Mouse (Mus musculus) CD8-positive naive resting alpha-beta T cell, adult 2 months (primary cell): ENCODE results near the gene Zkscan7.

Experiments used
- DNase-seq, 2 experiments: peaks; one replicate each; pipeline ENCODE4 v3.0.0; 2022; ENCODE audit warnings: low read depth in 2 of 2, low spot score in 2 of 2

Zkscan7 gene

DNA sequence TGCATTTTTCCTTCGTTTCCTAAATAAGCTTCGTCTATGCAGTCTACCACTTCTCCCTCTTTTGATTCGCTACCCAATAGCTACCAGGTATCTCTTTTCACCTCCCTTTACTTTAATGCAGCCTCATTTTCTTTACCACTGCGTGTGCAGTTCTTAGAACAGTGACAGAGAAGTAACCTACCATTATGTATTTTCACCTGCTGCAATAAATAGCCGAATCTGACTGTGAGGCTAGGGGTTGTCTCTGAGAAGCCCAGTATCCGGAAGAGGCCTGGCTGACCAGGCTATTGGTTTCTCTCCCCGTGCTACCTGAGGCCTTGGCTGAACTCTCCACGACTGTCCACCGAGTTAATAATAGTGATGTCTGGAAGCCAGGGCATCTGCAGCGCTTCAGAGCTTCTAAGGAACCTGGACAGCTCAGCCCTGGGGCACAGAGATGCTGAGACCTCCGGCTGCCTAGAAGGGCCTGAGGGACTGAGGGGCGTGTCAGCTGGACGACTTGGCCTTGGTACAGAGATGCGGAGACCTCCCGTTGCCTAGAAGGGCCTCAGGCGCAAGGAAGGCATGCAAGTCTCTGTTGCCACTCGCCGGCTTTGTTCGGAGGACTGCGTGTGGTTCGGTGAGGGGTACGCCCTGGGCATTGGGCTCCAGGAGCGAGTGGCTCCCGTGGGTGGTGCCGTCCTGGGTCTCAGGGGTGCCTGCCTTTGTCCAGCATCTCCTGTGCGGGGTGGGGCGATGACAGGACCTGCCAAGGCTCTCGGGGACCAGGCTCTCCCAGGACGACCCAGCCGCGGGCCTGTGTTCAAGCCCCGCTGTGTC, 17.4 kb downstream of the Zkscan7 start:
- no peak for DNase-seq

DNA sequence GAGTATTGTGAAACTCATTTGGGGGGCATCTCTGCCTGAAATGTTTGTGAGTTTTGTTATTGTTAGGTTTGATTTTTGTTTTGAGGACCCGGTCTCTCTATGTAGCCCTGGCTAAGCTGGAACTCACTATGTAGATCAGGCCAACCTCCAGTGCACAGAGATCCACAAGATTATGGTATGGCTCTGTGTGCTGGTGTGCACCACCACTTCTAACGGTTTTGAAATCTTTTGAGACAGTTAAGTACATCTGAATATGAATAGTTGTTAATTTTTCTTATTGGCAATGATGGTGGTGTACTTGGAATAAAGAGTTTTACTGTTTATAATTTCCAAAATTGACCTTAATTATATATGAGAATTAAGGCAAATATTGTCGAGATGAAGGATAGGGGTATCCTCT, 37.0 kb downstream of the Zkscan7 start:
- no peak for DNase-seq

DNA sequence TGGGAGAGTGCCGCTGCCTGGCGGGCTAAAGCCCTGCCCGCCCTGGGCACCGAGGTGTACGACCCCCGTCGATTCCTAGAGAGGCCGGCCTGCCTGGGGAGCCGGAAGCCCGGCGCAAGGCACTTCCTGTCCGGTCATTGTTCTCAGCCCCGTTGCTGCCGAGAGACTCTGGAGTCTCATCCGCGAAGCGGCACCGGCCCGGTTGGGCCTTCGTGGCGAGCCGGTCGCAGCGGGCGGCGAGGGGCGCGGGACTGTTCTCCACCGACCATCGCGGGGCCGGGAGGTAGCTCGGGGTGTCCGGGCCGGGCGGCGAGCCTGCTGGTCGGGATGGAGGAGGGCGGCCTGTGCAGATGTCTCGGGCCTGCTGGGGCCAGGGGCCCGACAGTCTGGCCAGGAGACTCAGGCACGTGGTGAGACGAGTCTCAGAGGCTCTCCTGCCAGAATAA, 37.5 kb downstream of the Zkscan7 start, which contains the start of gene Zfp105:
Gene Zfp105, plus strand, starts transcription at position 137 of the 446 bp plus-strand sequence.
- no peak for DNase-seq

- no peak for DNase-seq
These were observed 43.4 kb downstream of the Zkscan7 start for GRCm38 (mm10) chr9:122928915-122929314.
